Mouse (Mus musculus): ENCODE results near the gene Mospd2. TPM values are rescaled to one million over a fixed set of nuclear protein-coding genes. Genes with fewer than 3 reads are reported as not detected.

Gene Mospd2
- polyA plus RNA-seq, 1 experiment from 2014 or later: 7.0 TPM

- ATAC-seq: no peak
- Histone ChIP-seq H3K36me3 (no peaks in the 10 kb centered on the region), H3K4me1 (no peaks in the 10 kb centered on the region), H3K4me3 (no peak overlapping the region), H3K9ac (no peak overlapping the region), H3K9me3 (replicated peaks) (no peaks in the 10 kb centered on the region), H3K4me2 (no peak overlapping the region), H3K27ac (no peak overlapping the region), H3K27me3 (replicated peaks) (no peaks in the 10 kb centered on the region)
- 58% methylated on average over 2 of the region's 2 CpGs for WGBS (ENCODE audit: insufficient replicate concordance)
These were observed 78.3 kb downstream of the Mospd2 start for GRCm38 (mm10) chrX:164901847-164902246.

- Histone ChIP-seq H3K36me3 (no peaks in the 10 kb centered on the region), H3K4me3 (no peak overlapping the region), H3K4me2 (no peak overlapping the region), H3K27ac (no peak overlapping the region), H3K9me3 (replicated peaks) (no peaks in the 10 kb centered on the region), H3K27me3 (replicated peaks) (no peaks in the 10 kb centered on the region), H3K9ac (no peak overlapping the region), H3K4me1 (no peaks in the 10 kb centered on the region)
- no peak for ATAC-seq
- WGBS (ENCODE audit: insufficient replicate concordance): 23% methylated on average over 2 of the region's 2 CpGs
These were observed 80.4 kb downstream of the Mospd2 start for GRCm38 (mm10) chrX:164899805-164900204.

- Histone ChIP-seq H3K9me3 (replicated peaks) (no peaks in the 10 kb centered on the region), H3K4me3 (no peak overlapping the region)
- ATAC-seq: no peak
These were observed 93.9 kb downstream of the Mospd2 start for GRCm38 (mm10) chrX:164886260-164886659.

More at GRCm38 (mm10) chrX:164886260-164886659, 93.9 kb downstream of the Mospd2 start:
- H3K27me3 ChIP-seq (replicated peaks): no peaks in the 10 kb centered on the region
- H3K27ac ChIP-seq: no peak overlapping the region
- no peaks in the 10 kb centered on the region for H3K4me1 ChIP-seq
- H3K36me3 ChIP-seq: no peaks in the 10 kb centered on the region
- H3K9ac ChIP-seq: no peak overlapping the region
- 50% methylated on average over 1 of the region's 1 CpGs for WGBS (ENCODE audit: insufficient replicate concordance)
- no peak overlapping the region for H3K4me2 ChIP-seq

Other genes starting within 250 kb of the Mospd2 start
- 8.2 and 8.7 TPM in 2 replicates for gene Fancb, start 217 bp upstream of the Mospd2 start, polyA plus RNA-seq (2016; fragmentation: Nextera tagmentation; extraction: Ambion mirVana)
- gene Gm17604, start 24.5 kb upstream of the Mospd2 start, polyA plus RNA-seq (2016; fragmentation: Nextera tagmentation; extraction: Ambion mirVana): not detected in 2 replicates